ENCODE assay signal across 26 mouse cellular contexts in the genomic region with DNA sequence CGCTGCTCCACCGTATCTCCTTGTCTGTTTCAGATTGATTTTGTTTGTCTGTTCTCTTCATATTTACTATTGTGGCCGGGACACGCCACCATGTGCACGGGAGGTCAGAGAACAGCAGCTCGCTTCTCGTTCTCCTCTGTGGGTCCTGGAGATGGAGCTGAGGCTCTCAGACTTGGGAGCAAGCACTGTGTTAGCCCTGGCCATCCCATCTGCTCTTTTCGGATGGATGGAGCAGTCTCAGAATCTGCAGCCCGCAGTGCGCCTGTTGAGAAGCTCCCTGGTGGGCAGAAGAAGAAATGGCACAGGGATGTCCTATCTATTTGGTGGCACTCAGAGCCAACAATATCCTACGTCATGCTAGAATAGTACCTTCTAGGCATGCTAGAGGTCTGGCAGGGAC. TPM values are rescaled to one million over a fixed set of nuclear protein-coding genes. Genes with fewer than 3 reads are reported as not detected.
DNase-seq lines count a peak whose midpoint lies in the region; ATAC-seq and TF ChIP-seq lines count a peak whose summit lies in the region.
"Had no signal": no experiment of that assay in that cellular context is flagged by ENCODE, and none has a peak within 500 bp of the region (broad histone marks: within the 10 kb centered on the region; RNA-seq: fewer than 3 reads in every experiment).

No protein-coding gene starts in this region.

- no peak for ATAC-seq in monocyte, adult 5-6 weeks (replicated peaks; ENCODE audit: insufficient number of reproducible peaks, low FRiP score, low TSS enrichment, poor library complexity, severe bottlenecking)
- ATAC-seq: forebrain, embryonic 16.5 days; hindbrain, postnatal 0 days; inflammation-experienced regulatory T-cells, adult 6 months; intestine, embryonic 16.5 days had no signal

- H3K4me1 ChIP-seq in bone marrow, adult 2 months (ENCODE audit: control insufficient read depth, insufficient read depth, low read length) = peaks cover 1% of the 10 kb centered on the region; the same call in 1 of the 2 replicates

- H3K4me3 ChIP-seq in bone marrow, adult 2 months (replicated peaks; ENCODE audit: control insufficient read depth, low read depth, low read length) = no peak overlapping the region
- H3K4me3 ChIP-seq: embryonic facial prominence, embryonic 12.5 days; embryonic facial prominence, embryonic 15.5 days; heart, adult 2 months; heart, embryonic 10.5 days; heart, embryonic 13.5 days had no signal

- WGBS in bone marrow, adult 2 months = 88% methylated on average over 11 of the region's 11 CpGs

- no peak for TF ChIP-seq CTCF in bone marrow, adult 2 months (IDR thresholded peaks at IDR 0.05; ENCODE audit: control insufficient read depth, insufficient read depth, low read length)

- peak; percentile 47 to 65 for DNase-seq in cerebellum, adult 18-20 months
- no peak for DNase-seq in cerebellum, postnatal 4 days (ENCODE audit: low spot score in 2 of 2)
- DNase-seq in cerebellum, adult 9-10 months = peak; percentile 63
- peak; percentile 48 to 56 for DNase-seq in cerebellum, postnatal 14 days
- no peak for DNase-seq in right cerebral cortex, adult 2 months (ENCODE audit: low spot score in 2 of 2)
- no peak for DNase-seq in Muller cell, postnatal 12 days (ENCODE audit: inconsistent ontology term)
- DNase-seq: adrenal gland, adult 2 months; adrenal gland, postnatal 25 days; B cell, adult 2 months; gastrocnemius, postnatal 10 days; gastrocnemius, postnatal 36 days; heart, adult 2 months; heart, postnatal 14 days; heart, postnatal 4 days had no signal

- no peak for TF ChIP-seq POLR2A in bone marrow, adult 2 months (IDR thresholded peaks at IDR 0.05; ENCODE audit: borderline replicate concordance, control insufficient read depth, low read depth, low read length)

- H3K27ac ChIP-seq in bone marrow, adult 2 months (ENCODE audit: control insufficient read depth, insufficient read depth, low read depth, low read length, poor library complexity) = peak overlapping the region; percentile 36; the same call in 1 of the 2 replicates
- H3K27ac ChIP-seq: embryonic facial prominence, embryonic 12.5 days; embryonic facial prominence, embryonic 15.5 days; heart, adult 2 months; heart, embryonic 10.5 days; heart, embryonic 13.5 days; hindbrain, embryonic 14.5 days; hindbrain, postnatal 0 days had no signal

RNA-seq across cellular contexts. Expression of a gene that starts 15.6 kb away (rescaled TPM):
- 0.57 and 3.1 TPM in 2 replicates for polyA plus RNA-seq in bone marrow, adult 2 months (2011; ENCODE audit: insufficient read depth, insufficient read length, low replicate concordance, missing spikeins)
- total RNA-seq in monocyte, adult 5-6 weeks (2017) = 4.5 to 6.2 TPM (median 4.9 TPM) in 3 replicates

RNA-seq across cellular contexts. Expression of a gene that starts 15.7 kb away (rescaled TPM):
- 0.86 TPM in 1 of 2 replicates, not detected in the other for polyA plus RNA-seq in bone marrow, adult 2 months (2011; ENCODE audit: insufficient read depth, insufficient read length, low replicate concordance, missing spikeins)
- total RNA-seq in monocyte, adult 5-6 weeks (2017) = not detected in 3 replicates
- total RNA-seq: granulocyte monocyte progenitor cell, adult 5-6 weeks had no signal
- polyA plus RNA-seq: inflammation-experienced regulatory T-cells, adult 6 months had no signal

Comparison
In these comparisons a context has a peak if more than half of its experiments do, and no peak if none do; other contexts are left out.
1. DNase-seq: peak in cerebellum, adult 18-20 months (2 of 2), cerebellum, adult 9-10 months (single experiment) and cerebellum, postnatal 14 days (2 of 2); none in cerebellum, postnatal 4 days (0 of 2), right cerebral cortex, adult 2 months (0 of 2) and Muller cell, postnatal 12 days (single experiment).